Mouse (Mus musculus): ENCODE data around the gene Id1.

The Id1 gene

DNA sequence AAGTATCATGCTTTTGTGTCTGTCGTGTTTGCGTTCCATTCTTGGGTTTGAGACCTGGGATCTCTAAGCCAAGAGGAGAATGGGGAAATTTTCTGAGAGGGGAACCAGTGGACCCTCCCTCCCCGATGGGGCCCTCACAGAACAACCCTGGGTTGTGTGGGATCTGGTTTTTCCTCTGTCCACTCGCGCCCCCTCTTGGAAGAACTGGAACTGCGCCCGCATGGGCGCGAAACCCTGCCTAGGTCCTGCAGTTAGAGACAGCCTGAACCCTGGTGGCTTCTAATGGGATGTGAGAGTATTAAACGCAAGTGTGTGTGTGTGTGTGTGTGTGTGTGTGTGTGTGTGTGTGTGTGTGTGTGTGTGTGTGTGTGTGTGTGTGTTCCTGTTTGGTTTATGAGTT, 6.4 kb downstream of the Id1 start:
- peak in 1 of 2 experiments; percentile 40 for DNase-seq (ENCODE audit: low read depth in 2 of 2, low spot score in 2 of 2)

DNA sequence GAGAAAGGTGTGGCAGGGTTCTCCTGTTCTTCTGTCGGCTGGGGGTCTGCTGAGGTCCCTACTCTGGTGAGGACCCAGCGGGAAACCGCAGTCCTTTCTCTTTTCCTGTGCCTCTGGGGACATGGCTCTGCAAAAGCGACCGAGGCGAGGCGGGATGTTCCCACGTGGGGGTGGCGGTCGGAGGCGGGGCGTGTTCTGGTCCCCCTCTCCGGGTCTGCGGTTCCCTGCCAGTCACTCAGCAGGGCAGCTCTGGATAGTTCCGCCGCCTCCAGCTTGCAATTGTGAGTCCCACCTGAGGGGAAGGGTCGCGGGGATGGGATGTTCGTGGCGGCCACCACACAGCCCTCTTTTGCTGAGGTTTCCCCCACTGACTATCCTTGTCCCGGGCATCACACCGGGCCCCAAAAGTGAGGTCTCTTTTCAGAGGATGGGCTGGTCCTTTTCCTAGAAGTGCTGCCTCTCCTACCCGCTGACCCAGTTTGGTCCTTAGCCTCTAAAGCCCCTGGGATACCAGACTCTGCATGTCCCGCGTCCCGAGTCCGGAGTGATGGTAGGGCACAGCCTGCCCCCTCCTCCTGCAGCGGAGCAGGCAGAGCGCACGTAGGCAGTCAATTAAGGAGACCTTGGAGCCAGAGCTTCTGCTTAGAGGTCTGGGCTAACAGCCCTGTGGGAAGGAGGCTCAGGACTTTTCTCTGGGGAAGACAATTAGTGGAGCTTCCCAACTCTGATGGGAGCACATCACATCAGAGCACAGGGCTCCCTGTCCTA, 18.1 kb downstream of the Id1 start, which contains the start of gene Cox4i2:
Cox4i2 (plus strand) TSS at position 230 of the 768 bp plus-strand sequence.
- no peak for DNase-seq (ENCODE audit: low read depth in 2 of 2, low spot score in 2 of 2)

DNA sequence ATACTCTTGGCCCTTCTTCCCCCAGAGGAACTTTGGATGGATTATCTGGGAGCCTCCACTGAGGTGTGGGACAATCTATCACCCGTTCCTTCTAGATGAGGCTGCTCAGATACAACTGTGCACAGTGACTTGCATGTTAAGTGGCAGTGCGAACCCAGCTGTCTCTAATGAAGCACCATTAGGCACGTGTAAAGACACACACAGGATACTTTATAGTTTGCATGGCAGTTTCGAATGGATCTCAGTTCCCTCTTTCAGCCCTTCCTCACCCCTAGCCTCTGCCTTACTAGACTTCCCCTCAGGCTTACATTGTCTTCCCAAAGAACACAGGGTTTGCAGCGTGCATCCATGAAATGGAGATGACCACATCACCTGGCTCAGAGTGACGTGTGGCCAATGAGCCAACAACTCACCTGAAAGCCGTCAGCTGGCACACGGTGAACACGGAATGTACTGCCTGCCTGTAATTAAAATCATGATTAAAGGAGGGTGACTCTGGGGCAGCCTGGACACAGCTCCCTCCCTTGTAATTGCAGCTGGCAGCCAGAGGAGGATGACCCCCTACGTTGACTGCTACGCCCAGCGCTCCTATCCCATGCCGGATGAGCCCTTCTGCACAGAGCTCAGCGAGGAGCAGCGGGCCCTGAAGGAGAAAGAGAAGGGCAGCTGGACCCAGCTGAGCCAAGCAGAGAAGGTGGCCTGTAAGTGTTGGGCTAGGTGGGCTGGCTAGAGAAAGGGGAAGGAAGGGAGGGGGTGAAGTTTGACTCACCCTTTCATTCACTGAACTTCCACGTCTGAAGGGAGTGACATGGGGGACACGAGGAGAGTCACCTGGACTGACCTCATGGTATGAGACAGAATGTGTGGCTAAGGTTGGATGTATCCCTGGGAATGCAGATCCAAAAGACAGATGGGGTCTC, 20.7 kb downstream of the Id1 start:
- no peak for DNase-seq (ENCODE audit: low read depth in 2 of 2, low spot score in 2 of 2)

DNA sequence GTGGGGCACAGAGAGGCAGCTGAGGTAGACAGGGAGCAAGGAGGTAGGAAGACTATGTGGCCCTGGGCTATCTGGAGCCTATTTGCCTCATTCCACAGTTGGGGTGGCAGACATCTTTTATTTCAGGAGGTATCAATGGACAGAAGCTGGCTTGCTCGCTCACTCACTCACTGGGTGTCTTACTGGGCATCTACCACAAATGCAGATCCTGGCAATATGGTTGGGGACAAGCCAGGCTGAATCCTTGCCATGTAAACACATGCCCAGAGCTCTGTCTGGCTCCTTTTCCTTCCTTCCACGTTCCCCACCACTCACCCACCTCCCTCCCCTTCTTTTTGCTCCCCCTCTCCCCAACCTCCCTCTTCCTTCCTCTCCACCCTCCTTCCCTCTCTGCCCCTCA, 21.4 kb downstream of the Id1 start:
- DNase-seq (ENCODE audit: low read depth in 2 of 2, low spot score in 2 of 2) = no peak

DNA sequence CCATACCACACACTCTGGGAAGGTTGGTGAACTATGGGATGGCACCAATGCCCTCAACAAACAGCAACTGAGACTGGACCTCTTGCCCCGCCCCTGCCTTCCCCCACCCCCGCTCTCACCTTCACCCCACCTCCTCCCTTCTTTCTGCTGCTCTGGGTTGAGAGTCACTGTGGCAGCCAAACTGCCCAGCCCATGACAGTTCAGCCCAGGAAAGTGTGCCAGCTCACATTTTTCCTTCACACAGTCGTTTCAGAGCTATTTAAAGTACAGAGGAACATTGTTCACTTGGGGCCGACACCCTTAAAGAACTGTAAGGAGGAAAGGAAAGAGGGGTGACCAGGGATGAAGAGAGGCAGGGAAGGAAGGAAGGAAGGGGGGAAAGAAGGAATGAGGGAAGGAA, 22.3 kb downstream of the Id1 start:
- no peak for DNase-seq (ENCODE audit: low read depth in 2 of 2, low spot score in 2 of 2)

DNA sequence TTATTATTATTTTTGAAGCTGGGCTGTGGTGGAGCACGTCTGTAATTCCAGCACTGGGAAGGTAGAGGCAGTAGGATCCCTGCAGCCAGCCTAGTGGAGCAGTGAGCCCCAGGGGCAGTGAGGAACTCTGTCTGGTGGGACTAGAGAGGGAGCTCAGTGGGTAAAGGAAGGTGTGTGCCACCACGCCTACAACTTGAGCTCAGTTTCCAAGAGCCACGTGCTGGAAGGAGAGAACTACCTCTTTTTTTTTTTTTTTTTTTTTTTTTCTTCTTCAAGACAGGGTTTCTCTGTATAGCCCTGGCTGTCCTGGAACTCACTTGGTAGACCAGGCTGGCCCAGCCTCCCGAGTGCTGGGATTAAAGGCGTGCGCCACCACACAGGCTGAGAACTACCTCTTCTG, 27.3 kb downstream of the Id1 start:
- DNase-seq (ENCODE audit: low read depth in 2 of 2, low spot score in 2 of 2) = no peak

DNA sequence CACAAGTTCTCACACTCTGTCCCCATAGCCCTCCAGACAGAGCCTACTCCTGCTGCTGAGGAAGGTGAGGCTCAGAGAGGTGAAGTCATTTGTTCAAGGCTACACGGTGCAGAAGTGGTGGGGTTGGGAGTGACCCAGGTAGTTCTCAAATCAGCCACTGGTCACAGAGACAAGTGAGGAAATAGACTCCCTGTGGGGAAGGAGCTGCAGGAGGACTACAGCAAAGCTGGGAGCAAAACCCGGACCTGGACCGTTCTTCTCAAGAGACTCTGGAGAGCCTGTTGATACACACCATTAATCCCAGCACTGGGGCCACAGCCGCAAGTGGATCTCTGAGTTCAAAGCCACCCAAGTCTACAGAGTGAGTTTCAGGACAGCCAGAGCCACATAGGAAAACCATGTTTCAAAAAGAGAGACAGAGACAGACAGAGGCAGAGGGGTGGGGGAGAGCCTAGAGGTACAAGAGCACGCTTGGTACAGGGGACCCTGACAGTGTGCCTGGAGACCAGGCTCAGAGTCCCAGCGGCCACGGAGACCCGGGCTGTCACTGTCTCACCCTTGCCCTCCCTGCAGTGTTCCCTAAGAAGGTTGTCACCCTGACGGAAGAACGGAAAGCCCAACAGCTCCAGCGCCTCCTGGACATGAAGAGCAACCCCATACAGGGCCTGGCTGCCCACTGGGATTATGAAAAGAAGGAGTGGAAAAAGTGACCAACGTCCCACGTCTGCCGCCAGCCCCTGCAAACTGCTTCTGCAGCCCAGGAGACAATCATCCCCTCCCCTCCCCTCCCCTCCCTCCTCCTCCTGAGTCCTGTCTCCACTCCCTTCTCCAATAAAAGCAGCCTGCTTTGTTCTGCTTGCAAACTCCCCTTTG, 28.4 kb downstream of the Id1 start:
- DNase-seq (ENCODE audit: low read depth in 2 of 2, low spot score in 2 of 2) = no peak

DNA sequence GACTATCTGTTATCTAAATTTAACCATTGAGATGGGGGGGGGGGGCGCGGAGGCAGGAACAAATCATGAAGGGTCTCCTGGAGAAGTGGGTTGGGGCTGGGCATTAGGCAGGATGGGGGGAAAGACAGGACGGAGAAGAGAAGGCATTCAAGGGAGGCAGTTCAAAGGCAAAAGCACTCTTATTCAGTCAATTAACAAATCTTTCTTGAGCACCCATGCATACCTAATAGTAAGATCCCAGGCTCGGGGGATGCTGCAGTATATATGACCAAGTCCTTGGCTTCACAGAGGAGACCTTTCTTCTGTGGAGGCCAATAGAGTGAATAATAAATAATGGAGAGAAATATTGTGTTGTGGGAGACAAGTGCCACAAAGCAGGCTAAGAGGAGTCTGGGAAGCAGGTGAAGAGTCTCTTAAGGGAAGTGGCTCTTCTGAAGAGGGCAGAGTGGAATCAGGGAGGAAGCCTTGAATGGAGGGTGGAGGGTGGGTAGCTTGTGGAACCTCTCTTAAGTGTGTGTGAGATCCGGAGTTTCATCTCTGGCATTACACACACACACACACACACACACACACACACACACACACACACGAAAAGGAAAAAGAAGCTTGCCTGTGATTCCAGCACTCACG, 29.1 kb downstream of the Id1 start:
- no peak for DNase-seq (ENCODE audit: low read depth in 2 of 2, low spot score in 2 of 2)

DNA sequence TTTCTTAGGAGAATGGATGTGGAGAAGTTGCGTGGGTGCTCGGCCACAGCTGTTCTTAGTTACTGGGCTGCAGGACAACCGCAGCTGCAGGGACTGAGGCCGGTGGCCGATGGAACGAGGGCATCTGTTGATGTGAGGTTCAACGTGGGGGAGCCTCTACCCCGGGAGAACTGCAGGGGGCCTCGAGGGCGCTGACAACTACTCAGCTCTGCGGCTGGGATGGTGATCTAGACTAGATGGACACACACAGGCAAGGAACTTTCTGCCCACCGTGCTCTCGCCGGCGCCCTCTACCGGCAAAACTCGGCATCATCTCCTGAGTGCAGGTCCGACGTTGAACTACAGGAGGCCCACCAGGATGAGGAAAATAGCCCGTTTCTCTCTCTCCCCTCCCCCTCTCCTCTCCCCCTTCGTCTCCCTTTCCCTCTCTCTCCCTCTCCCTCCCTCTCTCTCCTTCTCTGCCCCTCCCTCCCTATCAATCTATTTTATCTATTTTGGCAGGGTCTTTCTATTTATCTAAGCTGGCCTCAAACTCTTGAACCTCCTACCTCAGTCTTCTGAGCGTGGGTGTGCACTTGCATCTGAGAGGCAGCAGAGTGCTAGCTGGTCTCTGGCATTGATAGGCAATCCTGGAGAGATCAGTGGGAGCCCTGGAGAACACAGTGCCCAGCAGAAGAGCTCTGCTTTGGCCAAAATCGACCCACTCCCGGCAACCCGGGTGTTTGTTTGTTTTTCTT, 30.5 kb downstream of the Id1 start:
- DNase-seq (ENCODE audit: low read depth in 2 of 2, low spot score in 2 of 2) = peak; percentile 82 to 90

DNA sequence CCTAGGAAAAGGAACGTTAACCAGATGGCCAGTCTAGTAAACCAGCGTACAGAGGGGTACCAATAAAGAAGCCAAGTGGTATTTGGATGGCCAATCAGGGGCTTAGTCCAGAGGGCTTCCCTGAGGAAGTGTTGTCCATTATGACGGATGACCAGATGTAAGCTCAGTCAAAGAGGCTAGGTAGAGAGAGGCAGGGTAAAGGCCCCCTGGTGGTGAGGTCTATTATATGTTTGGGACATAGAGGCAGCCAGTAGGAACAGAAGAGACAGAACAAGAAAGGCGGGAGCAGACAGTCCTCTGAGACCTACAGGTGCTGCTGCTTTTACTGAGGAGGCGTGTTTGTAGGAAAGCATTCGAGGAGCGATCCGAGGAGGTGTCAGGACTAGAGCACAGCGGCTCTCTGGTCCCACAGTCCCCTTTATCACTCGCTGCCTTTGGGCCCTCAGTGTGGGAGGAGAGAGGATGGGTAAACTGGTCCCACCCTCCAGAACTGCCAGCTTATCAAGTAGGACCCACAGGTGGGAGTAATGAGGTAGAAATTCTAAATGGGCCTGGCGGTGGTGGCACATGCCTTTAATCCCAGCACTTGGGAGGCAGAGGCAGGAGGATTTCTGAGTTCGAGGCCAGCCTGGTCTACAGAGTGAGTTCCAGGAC, 31.7 kb downstream of the Id1 start:
- DNase-seq (ENCODE audit: low read depth in 2 of 2, low spot score in 2 of 2) = peak; percentile 41 to 54

DNA sequence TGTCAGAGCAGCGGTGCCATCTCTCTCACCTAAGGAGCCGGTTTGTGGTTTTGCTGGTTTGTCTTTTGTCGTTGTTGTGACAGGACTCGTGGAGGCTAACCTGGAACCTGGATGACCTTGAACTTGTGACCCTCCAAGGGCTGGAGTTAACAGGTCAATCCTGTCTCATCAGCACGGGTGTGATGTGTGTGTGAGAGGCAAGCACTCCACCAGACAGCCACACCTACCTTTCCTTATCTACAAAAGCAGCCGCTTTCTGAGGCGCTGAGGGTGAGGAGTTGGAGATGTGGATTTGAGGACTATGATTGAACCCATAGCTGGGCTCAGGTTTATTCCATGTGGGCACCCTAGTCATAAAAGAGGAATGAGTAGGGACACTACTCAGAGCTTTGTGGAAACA, 33.6 kb downstream of the Id1 start:
- no peak for DNase-seq (ENCODE audit: low read depth in 2 of 2, low spot score in 2 of 2)

DNA sequence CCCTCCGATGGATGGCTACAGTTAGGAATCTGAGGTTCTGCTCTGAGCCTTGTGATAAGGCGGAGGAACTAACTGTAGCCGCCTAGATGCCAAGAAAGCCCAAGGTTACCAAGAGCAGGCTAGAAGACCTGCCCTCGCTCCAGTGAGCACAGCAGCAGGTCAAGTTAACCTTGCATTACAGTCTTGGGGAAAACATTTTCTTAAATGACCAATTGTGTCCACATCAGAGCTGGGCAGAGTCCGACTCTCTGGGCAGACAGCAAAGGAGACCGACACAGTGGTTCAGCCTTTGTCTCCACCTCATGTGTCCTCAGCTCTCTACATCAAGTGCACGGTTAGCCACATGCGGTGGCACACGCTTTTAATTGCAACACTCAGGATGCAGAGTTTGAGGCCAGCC, 35.5 kb downstream of the Id1 start:
- no peak for DNase-seq (ENCODE audit: low read depth in 2 of 2, low spot score in 2 of 2)

DNA sequence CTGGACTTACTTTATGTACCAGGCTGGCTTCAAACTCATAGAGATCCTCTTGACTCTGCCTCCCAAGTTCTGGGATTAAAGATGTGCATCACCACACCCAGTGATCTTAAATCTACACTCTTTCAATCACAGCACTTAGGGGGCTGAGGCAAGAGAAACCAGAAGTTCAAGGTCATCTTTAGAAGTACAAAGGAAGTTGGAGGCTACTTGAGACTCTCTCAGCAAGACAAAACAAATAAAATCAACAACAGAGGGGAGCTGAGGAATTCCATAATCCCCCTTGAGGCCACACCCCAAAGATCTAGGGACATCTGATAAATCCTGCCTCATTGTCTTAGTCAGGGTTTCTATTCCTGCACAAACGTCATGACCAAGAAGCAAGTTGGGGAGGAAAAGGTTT, 36.2 kb downstream of the Id1 start:
- DNase-seq (ENCODE audit: low read depth in 2 of 2, low spot score in 2 of 2) = no peak

DNA sequence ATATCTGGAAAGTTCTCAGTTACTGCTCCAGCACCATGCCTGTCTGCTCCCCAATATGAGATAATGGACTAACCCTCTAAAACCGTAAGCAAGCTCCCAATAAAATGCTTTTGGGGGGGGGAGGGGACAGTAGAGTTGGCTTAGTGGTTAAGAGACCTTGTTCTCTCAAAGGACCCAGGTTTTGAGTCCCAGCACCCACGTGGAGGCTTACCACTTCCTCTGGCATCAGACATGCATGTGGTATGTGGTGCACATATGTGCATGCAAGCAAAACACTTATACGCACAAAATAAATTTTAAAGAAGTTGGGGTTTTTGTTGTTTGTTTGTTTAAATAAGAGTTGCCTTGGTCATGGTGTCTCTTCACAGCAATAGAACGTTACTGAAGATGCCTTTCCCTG, 39.3 kb downstream of the Id1 start:
- peak; percentile 48 to 67 for DNase-seq (ENCODE audit: low read depth in 2 of 2, low spot score in 2 of 2)

DNA sequence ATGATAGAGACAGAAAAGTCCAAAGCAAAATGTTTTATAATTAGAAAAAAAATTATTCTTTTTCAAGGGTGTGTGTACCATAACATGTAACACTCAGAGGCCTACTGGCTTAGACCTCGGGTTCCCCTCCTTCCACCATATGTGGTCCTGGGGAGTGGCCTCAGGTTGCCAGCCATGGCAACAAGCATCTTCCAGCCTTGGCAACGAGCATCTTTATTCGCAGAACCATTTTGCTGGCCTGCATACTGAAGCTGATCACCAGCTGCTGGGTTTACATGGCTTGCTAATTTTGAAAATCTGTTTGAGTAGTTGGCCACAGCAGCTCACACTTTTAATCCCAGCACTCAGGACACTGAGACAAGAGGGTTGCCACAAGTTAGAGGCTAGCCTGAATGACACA, 40.0 kb downstream of the Id1 start:
- no peak for DNase-seq (ENCODE audit: low read depth in 2 of 2, low spot score in 2 of 2)

DNA sequence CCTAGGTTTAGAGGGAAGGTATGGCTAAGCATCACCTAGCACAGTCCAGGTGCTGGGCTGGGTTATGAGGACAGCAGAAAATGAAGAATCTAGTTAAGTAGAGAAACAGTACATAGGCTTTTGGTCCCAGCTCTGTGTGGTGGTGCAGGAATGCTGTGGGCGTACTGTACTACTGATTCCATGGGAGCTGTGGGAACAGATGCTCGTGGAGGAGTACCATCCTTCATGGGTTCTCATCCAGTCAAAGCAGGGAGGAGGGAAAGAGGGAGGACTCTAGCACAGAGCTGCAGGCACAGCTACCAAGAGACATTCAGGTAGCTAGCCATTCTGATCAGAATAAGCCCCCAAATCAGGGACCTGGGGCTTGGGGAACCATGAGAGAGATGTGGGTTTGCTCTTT, 40.4 kb downstream of the Id1 start:
- DNase-seq (ENCODE audit: low read depth in 2 of 2, low spot score in 2 of 2) = no peak

DNA sequence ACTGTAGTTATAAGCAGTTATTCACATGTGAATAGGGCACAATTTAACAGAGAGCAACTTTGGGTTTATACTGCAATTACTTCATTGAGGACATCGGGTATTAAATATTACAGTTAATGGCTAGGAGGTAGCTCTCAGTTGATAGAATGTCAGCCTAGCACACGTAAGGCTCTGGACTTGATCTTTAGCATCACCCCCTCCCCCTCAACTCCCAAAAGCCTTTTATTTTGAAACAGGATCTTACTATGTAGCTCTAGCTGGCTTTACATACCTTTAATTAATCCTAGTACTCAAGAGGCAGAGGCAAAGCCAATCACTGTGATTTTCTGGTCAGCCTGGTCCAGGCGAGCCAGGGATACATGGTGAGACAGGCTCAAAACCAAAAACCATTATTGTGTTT, 41.0 kb downstream of the Id1 start:
- DNase-seq (ENCODE audit: low read depth in 2 of 2, low spot score in 2 of 2) = no peak

DNA sequence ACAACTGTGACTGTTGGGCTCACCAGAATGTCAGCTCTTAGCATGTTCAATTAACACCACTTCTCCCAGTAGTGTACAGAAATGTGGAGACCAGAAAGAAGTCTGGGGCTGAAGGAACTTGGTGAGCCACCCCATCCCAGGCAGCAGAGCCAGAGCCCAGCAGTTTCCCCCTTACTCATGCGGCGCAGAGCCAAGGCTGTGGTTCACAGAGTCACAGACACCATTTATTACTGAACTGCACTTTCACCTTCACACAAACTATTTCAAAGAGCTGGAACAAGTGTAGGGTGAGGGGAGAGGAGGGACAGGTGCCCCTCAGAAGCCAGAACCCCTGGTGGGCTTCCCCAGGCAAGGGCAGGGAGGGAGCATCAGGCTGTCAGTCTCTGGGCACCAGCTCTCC, 44.4 kb downstream of the Id1 start:
- no peak for DNase-seq (ENCODE audit: low read depth in 2 of 2, low spot score in 2 of 2)

DNA sequence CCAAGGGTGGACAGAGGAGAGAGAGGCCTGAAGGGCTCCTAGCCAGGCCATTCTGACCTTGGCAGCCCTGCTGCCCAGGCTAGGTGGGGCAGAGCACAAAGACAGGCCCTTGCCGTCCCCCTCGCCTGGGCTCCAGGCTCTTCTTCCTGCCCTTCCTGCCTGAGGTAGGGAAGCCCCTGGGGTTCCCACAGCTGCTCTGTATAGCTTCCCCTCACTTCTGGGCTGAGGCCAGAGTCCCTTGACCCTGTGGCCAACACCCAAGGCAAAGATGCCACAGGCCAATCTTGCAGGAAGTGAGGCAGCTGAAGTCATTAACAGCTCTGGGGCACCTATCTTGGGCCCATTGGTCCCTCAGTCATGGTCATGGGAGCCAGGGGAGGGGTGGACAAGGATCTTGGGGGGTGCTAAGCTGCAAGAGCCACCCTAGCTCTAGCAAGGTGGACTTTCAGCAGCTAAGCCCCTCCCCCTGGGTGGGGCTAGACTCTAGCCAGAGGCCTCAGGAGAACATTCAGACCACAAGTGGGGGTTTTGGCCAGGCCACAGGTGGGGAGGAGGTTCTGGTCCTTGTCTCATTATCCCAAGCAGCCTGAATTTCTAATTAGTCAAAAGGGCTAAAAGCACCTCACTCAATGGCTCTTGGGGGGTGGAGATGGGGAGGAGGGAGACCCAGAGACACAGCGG, 45.1 kb downstream of the Id1 start:
- no peak for DNase-seq (ENCODE audit: low read depth in 2 of 2, low spot score in 2 of 2)
